Mouse (Mus musculus) brown adipose tissue, adult 24 weeks (tissue): ENCODE measurements around the gene Phf21b. TPM values are rescaled to one million over a fixed set of nuclear protein-coding genes. Genes with fewer than 3 reads are reported as not detected.
"Not testable (repeated sequence)": the region's sequence is repeated elsewhere in the genome, so short reads cannot be mapped to it uniquely, and the experiment has no call there.

Source experiments
- H3K27ac ChIP-seq: fragments of 200-500 bp; replicated peaks from 2 replicates; pipeline ENCODE4 v1.5.1; 2012; ENCODE audit warnings: low read depth, mild to moderate bottlenecking, low read length
- H3K4me1 ChIP-seq: fragments of 200-500 bp; 2 replicates; pipeline ENCODE4 v1.6.1; 2012; ENCODE audit warnings: low read length, mixed read lengths; ENCODE audit not compliant: control insufficient read depth, insufficient read depth, insufficient read length
- H3K4me3 ChIP-seq: fragments of 200-500 bp; 2 replicates; pipeline ENCODE4 v1.5.1; 2012; ENCODE audit warnings: low read depth, mild to moderate bottlenecking, low read length, moderate library complexity; ENCODE audit not compliant: insufficient read depth
- polyA plus RNA-seq: library from polyadenylated mRNA; stranded (reverse); fragments of >200 nt; gene quantifications from 2 replicates; pipeline ENCODE4 v1.2.4, GENCODE M21; 2012; ENCODE audit not compliant: missing spikeins, insufficient read depth, insufficient read length

The Phf21b gene
- polyA plus RNA-seq = 0.55 TPM in 1 of 2 replicates, not detected in the other

DNA sequence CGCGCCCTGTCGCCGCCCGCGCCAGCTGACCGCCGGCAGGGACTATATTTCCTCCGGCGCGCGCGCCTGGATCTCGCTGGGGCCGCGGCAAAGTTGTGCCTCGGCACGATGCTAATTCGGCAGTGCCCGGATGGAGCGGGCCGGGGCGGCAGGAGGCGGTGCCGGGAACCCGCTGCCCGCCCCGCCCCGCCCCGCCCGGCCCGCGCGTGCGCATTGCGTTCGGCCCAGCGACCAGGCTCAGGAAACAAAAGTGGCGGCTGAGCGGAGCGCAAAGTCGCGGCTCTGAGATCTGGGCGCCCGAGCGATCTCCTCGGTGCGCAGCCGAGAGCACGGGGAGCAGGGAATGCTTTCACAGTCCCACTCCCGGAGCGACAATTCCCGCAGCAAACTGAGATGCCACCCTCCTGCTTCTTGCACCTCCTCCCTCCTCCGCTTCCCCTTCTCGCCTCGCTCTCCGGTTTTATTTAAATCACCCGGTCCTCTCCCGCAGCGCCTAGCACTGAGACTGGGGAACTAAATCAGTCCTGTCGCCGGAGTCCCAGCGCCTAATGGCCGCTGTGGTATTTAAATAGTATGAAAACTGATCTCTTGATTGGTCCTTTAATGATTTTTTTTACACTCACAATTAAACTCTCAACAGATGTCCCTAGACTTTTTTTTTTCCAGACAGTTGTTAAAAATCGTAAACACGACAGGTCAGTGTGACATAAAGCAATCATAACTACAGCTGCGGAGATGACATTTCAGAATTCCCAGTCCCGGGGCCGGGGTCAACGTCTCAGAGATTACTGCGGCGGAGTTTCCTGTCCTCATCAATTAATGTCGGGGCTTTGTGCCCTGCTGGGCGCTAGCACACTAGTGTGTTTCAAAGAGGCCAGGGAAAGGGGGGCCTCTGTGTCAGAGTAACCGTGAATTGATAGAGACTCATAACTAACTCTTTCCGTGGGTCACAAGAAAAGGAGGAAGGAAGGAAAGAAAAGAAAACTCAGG is at the start of gene Phf21b:
TSS of gene Phf21b (minus strand) at position 44 of the 990 bp plus-strand sequence.
- H3K4me3 ChIP-seq = peak within 1 kb of the TSS; percentile 89
- peak within 1 kb of the TSS; percentile 64 for H3K27ac ChIP-seq
- no peaks in the 10 kb centered on the region for H3K4me1 ChIP-seq

DNA sequence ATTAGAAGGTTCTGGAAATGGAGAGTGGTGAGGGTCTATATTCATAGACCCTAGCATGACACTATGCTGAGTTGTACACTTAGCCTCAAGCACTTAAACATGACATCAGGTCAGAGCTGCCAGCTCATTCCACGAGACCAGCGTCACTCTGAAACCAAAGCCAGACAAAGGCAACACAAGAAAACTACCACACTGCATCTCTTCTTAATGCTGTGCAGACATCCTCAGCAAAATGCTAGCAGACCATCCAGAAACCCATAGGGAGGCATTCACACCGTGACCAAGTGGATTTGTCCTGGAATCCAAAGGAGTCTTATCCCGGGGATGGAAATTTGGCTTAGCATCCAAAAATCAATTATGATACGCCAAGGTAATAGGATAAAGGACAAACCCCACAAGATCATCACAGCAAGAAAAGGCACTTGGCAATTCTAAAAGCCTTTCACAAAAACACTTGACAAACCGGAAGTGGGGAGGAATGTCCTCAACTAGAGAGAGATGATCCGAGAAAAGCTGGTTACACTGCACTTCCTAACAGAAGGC is 48.1 kb upstream of the Phf21b start:
- Histone ChIP-seq H3K4me3 (no peak overlapping the region), H3K27ac (no peak overlapping the region), H3K4me1 (no peaks in the 10 kb centered on the region)

DNA sequence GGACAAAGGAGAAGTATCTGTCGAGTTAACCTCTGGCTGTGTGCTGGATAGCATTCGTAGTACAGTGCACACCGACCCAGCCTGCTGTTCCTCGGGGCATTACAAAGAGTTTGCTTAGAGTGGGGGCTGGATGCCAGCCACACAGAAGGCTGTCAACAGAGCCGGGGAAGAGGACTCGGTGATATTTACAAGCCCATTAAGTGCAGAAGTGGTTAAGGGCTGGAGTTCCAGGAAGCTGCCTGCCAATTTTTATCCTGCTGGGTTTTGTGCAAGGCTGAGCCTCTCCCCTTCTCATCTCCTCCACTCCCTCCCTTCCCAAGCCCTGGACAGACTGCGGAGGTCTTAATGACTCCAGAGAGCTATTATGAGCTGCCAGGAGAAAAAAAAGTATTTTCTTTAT is 42.2 kb upstream of the Phf21b start:
- H3K4me3 ChIP-seq = no peak overlapping the region
- H3K4me1 ChIP-seq = no peaks in the 10 kb centered on the region; the same call in 1 of the 2 replicates
- no peak overlapping the region for H3K27ac ChIP-seq

DNA sequence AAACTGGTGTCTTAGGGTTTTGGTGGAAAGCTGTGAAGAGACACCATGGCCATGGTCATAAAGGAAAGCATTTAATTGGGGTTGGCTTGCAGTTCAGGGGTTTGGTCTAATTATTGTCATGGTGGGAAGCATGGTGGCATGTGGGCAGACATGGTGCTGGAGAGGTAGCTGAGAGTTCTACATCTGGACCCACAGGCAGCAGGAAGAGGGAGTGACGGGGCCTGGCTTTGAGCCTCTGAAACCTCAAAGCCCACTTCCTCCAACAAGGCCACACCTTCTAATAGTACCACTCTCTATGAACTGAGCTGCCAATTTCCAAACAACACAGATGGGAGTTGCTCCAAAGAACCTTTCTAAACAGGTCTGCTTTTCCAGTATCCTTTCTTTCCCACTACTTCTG is 40.8 kb upstream of the Phf21b start:
- Histone ChIP-seq H3K4me1 (no peaks in the 10 kb centered on the region; the same call in 1 of the 2 replicates), H3K4me3 (no peak overlapping the region), H3K27ac (peak overlapping the region; percentile 15; the same call in 1 of the 2 replicates)

DNA sequence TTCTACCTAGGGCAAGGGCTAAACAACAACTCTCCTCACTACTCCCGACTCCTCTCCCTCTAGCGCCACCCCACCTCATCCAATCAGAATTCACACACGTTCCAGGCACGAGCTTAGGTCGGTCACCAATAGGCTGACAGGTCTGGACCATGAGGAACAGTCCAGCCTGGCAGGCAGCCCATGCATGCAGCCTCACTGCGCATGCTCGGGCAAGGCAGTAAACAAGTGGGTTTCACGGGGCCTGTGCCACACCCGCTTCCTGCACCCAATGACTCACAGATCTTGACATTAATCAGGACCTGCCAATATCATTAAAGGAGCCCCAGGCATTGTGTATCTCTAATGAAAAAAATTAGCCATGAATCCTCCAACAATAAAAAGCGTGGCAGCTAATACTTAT is 40.4 kb upstream of the Phf21b start:
- not testable (repeated sequence) for H3K4me3 ChIP-seq, H3K4me1 ChIP-seq
- peak overlapping the region; percentile 15; the same call in 1 of the 2 replicates for H3K27ac ChIP-seq

DNA sequence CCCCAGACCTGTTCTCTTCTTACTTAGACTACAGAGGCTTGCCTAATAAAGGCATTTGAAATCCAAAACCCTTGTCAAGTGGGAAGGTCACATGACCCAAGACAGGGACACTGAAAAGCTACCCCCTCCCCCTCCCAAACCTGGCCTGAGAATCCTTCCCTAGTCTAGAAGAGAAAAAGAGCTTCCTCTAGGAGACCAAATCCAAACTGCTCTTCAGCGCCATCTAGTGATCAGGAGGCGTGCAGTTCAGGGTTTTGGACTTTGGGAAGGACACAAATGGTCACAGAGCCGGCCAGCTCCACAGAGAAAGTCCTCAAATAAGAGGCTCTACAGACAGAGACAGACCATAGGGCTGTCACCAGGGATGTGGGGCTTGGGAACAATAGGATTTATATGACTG is 35.8 kb upstream of the Phf21b start:
- H3K4me1 ChIP-seq = no peaks in the 10 kb centered on the region; the same call in 1 of the 2 replicates
- H3K27ac ChIP-seq = no peak overlapping the region
- no peak overlapping the region for H3K4me3 ChIP-seq

DNA sequence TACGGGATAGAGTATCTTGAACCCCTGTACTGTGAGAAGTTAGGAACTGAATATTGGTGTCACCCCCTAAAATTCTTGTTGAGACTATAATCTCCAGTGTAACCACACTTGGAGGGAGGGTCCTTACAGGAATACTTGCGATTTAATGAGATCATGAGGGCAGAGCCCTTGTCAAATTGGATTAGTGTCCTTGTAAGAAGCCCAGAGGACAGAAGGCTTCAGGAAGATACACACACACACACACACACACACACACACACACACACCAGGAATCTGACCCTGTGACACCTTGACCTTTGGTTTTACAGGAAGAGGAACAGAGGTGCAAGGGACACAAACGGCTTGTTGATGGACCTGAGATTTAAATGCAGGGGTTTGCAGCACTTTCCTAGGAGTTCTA is 35.4 kb upstream of the Phf21b start:
- Histone ChIP-seq H3K27ac (no peak overlapping the region), H3K4me1 (no peaks in the 10 kb centered on the region; the same call in 1 of the 2 replicates), H3K4me3 (no peak overlapping the region)

DNA sequence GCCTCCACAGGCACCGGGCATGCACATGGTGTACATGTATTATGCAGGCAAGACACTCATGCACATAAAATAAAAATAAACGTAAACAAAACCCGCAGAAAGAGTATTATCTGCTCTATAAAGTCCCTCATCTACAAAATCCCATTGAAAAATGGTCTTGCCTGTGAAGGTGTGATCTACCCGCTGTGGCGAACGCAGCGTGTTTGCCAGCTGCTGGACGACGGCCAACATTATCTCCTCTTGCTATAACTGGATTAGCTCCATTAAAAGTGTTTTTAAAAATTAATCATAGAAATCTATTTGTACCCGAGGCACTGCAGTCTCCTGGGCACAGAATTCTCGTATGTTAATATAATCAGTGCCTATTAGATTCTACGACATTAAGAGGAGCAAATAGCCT is 32.2 kb upstream of the Phf21b start:
- Histone ChIP-seq H3K4me3 (no peak overlapping the region), H3K27ac (no peak overlapping the region), H3K4me1 (no peaks in the 10 kb centered on the region)

DNA sequence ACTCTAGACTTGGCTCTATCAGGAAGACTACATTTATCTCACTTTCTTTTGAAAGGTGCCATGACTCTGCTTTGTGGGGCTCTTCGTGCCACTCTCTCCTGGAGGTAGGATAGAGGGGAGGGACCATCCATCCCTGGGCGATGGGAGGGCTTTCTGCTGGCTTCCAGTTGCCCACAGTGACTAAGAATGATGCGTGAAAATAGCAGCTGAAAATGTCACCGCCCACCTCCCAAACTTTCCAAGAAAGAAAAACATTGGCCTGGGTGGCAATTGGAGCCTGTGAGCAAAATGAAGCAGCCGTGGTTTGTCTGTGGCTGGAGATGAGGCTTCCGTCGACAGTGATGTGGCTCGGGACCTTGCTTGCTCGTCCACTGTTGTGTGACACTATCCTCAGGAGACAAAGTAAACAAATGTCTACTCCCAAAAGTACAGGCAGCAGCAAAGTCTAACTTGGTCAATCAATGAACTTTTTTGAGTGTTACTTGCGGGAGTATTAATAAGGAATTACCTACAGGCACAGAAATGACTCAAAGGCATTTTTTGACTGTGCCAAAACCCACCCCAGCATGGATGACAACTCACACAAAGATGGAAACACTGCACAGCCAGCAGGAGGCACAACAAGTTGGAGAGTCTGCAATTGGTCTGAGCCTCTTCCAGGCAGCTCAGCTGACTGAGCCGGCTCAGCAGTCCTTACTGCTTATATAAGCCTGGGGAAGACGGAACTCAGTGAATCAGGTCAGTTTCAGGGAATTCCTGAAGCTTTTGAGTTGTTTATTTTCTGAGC is 21.4 kb upstream of the Phf21b start:
- Histone ChIP-seq H3K4me1 (no peaks in the 10 kb centered on the region), H3K4me3 (no peak overlapping the region), H3K27ac (no peak overlapping the region)

DNA sequence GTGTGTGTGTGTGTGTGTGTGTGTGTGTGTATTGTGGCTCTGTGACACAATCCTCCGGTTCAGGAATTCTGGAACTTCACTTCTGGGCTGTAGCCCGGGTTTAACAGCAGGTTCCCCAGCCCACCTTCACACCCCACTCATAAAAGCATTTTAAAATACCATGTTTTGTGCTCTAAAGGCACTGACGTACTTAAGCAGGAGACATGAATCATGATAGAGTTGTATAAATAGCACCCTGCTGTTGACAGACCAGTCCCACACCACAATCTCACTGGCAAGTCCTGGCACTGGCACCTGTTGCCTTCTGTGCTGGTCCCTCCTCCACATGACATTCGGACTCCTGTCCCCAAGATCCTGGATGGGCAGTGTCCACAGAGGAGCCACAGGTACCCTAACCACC is 18.0 kb upstream of the Phf21b start:
- H3K4me1 ChIP-seq = no peaks in the 10 kb centered on the region
- no peak overlapping the region for H3K4me3 ChIP-seq
- no peak overlapping the region for H3K27ac ChIP-seq

DNA sequence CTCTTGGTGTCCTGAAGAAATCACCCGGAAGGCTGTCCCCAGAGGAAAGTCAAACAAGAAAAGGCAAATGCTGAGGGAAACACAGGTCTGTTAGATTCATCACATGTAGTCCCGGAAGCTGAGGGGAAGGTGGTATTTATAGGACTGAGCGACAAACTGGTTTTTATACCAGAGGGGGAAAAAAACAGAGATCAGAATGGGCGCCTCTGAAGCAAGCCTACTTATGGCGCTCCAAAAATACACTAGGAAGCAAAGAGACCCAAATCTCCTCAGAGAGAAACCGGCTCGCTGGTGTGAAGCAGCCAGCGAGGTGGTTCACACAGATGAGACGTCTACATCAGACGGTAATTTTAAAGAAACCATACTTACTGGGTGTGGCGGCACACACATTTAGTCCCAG is 17.2 kb upstream of the Phf21b start:
- Histone ChIP-seq H3K4me3 (no peak overlapping the region), H3K4me1 (no peaks in the 10 kb centered on the region), H3K27ac (peak overlapping the region; percentile 65)

DNA sequence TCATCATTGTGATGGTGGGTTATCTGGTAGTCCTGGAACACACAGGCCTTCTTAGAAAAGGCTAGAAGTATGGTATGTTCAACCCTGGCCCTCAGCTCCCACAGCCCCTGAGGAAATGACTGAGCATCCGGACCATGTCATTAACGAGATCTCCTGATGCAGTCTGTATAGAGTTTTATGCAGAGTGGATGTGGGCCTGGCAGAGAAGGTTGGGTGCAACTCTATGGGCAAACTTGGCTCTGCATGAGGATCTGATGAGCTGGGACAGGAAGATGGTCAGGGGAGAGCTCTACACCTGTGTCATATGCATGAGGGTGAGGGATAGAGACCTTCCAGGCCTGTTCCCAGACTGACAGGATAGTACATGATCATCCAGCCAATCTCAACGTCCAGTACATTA is 16.0 kb upstream of the Phf21b start:
- H3K4me3 ChIP-seq = no peak overlapping the region
- no peaks in the 10 kb centered on the region for H3K4me1 ChIP-seq
- no peak overlapping the region for H3K27ac ChIP-seq

DNA sequence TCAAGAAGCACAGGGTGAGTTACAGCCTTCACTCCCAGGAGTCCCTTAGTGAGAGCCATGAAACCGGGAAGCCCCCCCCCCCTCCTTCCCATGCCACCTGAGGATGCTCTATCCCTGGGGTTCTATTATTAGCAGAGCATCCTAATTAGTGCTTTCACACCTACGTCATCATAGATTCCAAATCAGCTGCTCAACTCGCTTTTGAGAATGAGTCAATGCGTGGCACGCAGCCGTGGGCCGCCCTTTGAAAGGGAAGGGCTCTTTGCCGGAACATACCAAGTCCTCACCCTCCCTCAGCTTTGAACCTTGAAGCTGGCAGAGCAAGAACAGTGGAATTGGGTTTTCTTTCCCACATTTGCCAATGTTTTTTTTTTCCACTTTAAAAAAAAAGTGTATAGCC is 6.1 kb upstream of the Phf21b start:
- Histone ChIP-seq H3K27ac (no peak overlapping the region), H3K4me3 (no peak overlapping the region), H3K4me1 (no peaks in the 10 kb centered on the region)

DNA sequence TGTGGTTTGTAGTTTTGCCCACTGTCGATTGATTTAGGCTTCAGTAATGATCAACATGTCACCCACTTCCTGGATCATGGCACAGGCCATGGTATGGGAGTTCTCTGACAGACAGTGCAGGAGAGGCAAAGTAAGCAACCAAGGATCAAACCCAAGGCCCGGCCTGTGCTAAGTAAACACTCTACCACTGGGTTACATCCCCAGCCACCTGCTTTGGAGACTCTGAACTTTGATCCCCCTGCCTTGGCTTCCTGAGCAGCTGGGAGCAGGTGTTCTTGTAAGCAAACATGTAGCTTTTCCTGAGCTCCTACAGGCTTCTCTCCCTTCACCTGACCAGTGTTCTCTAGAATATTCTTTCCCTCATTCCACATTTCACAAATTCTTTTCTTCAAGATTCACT is 1.8 kb upstream of the Phf21b start:
- Histone ChIP-seq H3K27ac (no peak overlapping the region), H3K4me3 (no peak overlapping the region), H3K4me1 (no peaks in the 10 kb centered on the region)
